Mouse (Mus musculus): ENCODE results near the gene H1foo. TPM values are rescaled to one million over a fixed set of nuclear protein-coding genes. Genes with fewer than 3 reads are reported as not detected.
A peak's percentile ranks its signal among the peaks of the same experiment; 100 is the strongest.

H1foo gene
- polyA plus RNA-seq, 1 experiment from 2014 or later, result not detected

DNA sequence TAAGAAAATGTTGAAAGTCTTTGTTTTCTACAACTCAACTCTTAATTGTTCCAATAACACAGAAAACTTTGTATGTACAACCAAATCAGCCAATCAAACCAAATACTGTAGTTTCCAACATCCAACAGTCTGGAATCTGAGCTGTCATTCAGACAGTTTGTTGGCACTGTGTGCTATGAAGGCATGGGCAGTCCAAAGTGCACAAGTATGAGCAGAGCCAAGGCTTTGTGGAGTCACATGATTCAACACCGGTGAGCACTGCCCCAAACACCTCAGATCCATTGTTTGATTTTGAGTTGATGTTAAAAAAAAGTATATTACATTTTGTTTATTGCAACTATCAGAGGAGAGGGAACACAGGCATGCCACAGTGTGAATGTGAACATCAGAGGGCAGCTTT, 4.1 kb upstream of the H1foo start:
- H3K4me3 ChIP-seq (ENCODE audit: inconsistent target), result no peak overlapping the region
- WGBS (ENCODE audit: missing documents), result 100% methylated on average over 1 of the region's 1 CpGs
- H3K79me2 ChIP-seq (ENCODE audit: inconsistent target), result no peaks in the 10 kb centered on the region
- no peaks in the 10 kb centered on the region for H3K36me3 ChIP-seq (ENCODE audit: inconsistent target)
- H3K27ac ChIP-seq, result no peak overlapping the region

DNA sequence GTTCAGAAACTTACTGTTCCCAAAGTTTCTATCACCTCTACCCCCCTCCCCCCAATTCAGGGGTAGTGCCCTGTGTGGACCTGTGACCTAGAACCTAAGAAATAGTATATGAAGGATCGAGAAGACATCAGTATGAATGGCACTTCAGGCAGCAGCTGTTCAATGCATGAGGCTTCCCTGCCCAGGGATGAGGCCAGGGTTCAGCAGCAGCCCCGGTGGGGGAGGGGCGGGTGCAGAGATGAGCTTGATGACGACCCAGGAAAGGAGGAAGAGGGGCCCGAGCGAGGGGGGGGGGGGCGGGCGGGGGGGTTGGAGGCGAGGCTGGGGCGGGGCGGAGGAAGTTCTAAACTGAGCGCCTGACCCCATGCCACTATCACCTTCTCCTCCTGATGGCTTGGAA, 3.6 kb upstream of the H1foo start:
- Histone ChIP-seq H3K4me3 (ENCODE audit: inconsistent target) (no peak overlapping the region), H3K79me2 (ENCODE audit: inconsistent target) (no peaks in the 10 kb centered on the region), H3K36me3 (ENCODE audit: inconsistent target) (no peaks in the 10 kb centered on the region), H3K27ac (no peak overlapping the region)
- WGBS (ENCODE audit: missing documents), result 40% methylated on average over 3 of the region's 12 CpGs

DNA sequence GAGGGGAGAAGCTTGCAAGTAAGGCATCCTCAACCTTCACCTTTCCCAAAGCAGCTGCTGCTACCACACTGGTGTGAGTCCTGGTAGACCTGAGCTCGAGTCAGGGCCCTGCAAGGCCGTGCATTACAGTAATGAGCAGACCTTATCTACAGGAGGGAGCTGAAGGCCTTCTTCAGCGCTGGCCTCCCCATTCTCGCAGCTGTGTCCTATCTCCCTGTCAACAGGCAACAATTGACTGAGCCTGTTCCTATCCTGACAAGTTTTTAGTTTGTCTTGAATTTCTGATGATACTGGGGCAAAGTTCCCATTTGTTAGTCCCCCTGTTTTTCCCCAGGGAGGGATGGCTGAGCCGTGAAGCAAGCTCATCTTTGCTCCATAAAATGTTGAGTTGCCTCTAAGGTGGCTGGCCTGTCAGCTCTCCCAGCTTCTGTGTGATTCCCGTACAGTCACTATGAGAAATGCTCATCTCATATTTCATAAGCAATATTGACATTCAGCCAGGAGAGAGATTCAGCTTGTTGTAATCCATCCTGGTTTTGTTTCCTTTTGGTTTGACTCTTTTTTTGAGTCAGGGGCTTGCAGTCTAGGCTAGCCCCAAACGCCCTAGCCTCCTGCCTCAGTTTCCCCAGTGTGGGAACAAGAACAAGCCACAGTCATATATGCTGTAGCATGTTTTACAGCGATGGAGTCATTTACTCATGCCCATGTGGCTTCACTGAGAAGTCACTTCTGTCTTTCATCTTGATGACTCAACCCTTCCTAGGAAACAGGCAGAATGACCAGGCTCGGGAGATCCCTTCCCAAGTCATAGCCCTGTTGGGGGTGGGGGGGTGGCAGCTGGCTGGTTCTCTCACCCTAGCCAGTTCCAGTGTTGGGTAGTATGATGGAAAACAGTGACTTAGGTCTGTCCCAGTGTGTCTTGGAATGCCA, 975 bp upstream of the H1foo start:
- no peaks in the 10 kb centered on the region for H3K79me2 ChIP-seq (ENCODE audit: inconsistent target)
- H3K27ac ChIP-seq, result peak overlapping the region; percentile 21
- no peak overlapping the region for H3K4me3 ChIP-seq (ENCODE audit: inconsistent target)
- 74% methylated on average over 9 of the region's 9 CpGs for WGBS (ENCODE audit: missing documents)
- H3K36me3 ChIP-seq (ENCODE audit: inconsistent target), result no peaks in the 10 kb centered on the region

DNA sequence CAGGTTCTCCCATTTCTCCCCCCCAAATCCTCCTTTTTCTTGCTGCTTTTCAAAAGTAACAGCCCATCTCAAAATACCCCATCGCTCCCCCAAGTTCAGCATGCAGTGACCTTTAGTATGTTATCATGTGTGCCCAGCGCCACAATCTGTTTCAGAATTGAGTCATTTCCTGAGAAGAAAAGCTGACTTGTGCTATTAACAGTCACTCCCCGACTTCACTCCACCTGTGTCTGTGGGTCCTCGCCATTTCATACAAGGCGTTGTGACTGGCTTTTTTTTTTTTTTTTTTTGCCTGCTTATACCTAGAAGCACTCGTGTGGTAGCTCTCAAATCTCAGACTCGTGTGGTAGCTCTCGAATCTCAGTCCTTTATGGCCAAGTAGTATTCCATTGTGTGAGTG, 895 bp downstream of the H1foo start:
- WGBS (ENCODE audit: missing documents), result 70% methylated on average over 6 of the region's 8 CpGs

DNA sequence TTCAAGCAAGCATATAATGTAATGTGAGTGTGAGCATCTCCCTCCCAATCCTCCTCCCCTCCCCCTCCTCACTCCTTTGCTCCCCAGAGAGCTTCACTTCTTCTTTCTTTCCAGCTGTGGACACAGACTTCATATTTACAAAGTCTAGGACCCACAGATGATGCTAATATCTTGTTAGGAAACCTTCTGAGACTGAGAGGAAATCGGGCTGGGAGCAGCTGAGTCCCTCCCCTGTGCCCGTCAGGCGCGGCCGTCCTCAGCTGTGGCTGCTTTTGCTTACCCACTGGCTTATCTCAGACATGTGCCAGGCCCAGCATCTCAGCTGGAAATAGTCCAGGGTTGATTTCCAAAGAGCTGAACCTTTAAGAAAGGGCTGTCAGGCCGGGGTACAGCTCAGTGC, 1.7 kb downstream of the H1foo start:
- H3K79me2 ChIP-seq (ENCODE audit: inconsistent target), result no peaks in the 10 kb centered on the region
- 0 out of 2 replicates have a peak overlapping the region, but pooled peaks have one; percentile 4 for H3K27ac ChIP-seq
- 18% methylated on average over 6 of the region's 6 CpGs for WGBS (ENCODE audit: missing documents)
- no peaks in the 10 kb centered on the region for H3K36me3 ChIP-seq (ENCODE audit: inconsistent target)
- H3K4me3 ChIP-seq (ENCODE audit: inconsistent target), result no peak overlapping the region

More for the DNA sequence above, 895 bp downstream of the H1foo start:
- no peaks in the 10 kb centered on the region for H3K36me3 ChIP-seq (ENCODE audit: inconsistent target)
- no peaks in the 10 kb centered on the region for H3K79me2 ChIP-seq (ENCODE audit: inconsistent target)
- 0 out of 2 replicates have a peak overlapping the region, but pooled peaks have one; percentile 4 for H3K27ac ChIP-seq
- H3K4me3 ChIP-seq (ENCODE audit: inconsistent target), result no peak overlapping the region

DNA sequence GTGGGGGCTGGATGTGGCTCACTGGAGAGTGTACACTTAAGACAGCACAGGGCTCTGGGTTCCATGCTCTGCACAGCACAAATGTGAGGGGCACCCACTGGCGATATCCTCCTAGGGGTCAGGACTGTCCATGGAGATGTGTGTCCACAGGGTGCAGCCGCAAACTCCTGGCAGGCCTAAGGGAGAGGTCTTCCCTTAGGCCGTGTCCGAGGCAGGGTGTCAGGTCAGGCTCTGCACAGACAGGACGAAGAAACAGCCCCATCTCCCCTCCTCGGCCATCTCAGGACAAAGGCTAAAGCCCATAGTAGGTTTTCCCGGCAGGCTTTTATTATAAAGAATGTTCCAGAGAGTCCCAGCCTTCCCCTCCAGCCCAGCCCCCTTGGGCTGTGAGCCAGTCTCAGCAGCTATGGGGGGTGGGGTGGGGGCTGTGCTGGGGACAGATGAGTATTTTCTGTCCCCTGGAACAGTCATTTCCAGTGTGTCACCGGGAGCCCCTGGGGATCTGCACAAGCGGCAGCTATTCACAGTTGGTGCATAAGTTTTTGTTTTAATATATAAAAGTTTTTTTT, 9.9 kb downstream of the H1foo start:
- WGBS (ENCODE audit: missing documents), result 95% methylated on average over 9 of the region's 9 CpGs
- no peaks in the 10 kb centered on the region for H3K79me2 ChIP-seq (ENCODE audit: inconsistent target)
- no peak overlapping the region for H3K4me3 ChIP-seq (ENCODE audit: inconsistent target)
- H3K27ac ChIP-seq, result no peak overlapping the region
- H3K36me3 ChIP-seq (ENCODE audit: inconsistent target), result peaks cover 55% of the 10 kb centered on the region

DNA sequence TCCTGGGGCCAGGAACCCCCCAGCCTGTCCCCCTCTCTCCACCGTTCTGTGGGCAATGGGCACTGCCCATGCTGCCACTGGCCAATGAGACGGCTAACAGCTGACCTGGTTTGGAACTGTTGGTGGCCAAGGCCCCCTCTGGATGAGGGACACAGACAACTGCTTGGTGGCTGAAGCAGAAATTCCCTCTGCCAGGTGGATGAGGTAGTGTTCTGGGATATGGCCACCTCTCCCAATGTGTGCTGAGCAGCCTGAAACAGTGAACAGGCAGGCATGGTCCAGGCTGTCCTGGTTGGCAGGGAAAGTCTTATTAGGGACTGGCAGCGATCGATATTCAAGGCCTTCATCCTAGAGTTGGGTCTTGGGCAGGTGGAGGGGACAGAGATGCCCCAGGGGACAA, 10.4 kb downstream of the H1foo start:
- H3K27ac ChIP-seq, result no peak overlapping the region
- no peaks in the 10 kb centered on the region for H3K79me2 ChIP-seq (ENCODE audit: inconsistent target)
- no peak overlapping the region for H3K4me3 ChIP-seq (ENCODE audit: inconsistent target)
- WGBS (ENCODE audit: missing documents), result 94% methylated on average over 4 of the region's 4 CpGs
- peaks cover 61% of the 10 kb centered on the region for H3K36me3 ChIP-seq (ENCODE audit: inconsistent target)

DNA sequence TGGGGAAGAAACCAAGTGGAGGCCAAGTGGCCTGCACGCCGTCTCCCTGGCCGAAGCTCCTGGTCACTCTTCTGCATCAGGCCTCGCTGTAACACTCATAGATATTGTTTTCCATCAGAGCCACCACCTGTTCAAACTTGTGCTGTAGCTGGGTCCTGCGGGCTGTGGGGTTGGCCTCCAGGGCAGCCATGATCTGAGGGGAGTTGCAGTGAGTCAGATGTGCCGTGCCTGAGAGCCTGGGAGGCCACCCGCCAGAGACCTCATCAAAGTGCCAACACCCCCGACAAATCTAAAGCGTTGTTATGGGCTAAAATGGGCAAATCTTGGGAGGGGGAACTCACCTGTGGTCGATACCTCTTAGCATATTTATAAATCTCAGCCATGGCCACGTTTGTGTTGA, 10.9 kb downstream of the H1foo start:
- H3K36me3 ChIP-seq (ENCODE audit: inconsistent target), result peaks cover 65% of the 10 kb centered on the region
- no peak overlapping the region for H3K4me3 ChIP-seq (ENCODE audit: inconsistent target)
- H3K79me2 ChIP-seq (ENCODE audit: inconsistent target), result no peaks in the 10 kb centered on the region
- WGBS (ENCODE audit: missing documents), result 96% methylated on average over 10 of the region's 11 CpGs
- no peak overlapping the region for H3K27ac ChIP-seq

DNA sequence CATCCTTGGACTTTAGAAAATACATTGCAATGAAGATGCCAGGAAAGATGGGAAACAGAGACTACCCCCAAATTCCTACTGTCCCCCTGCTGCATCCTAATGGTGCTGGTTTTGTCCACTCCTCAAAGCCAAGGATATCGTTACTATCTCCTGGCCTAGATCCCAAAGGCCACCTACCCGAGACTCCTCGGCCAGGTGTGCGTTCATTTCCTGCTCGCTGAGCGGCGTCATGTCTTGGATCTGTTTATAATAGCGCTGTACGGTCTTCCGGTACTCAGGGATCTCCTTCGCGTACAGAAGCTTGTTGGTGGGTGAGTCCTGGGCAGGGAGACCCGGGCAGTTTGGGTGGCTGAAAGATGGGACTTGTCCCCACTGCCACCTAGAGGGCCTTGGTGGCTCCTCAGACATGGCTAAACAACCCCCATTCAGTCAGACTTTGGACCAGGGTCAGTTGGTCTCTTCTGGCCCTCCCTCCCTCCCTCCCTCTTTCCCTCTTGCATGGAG, 11.7 kb downstream of the H1foo start:
- H3K4me3 ChIP-seq (ENCODE audit: inconsistent target), result no peak overlapping the region

DNA sequence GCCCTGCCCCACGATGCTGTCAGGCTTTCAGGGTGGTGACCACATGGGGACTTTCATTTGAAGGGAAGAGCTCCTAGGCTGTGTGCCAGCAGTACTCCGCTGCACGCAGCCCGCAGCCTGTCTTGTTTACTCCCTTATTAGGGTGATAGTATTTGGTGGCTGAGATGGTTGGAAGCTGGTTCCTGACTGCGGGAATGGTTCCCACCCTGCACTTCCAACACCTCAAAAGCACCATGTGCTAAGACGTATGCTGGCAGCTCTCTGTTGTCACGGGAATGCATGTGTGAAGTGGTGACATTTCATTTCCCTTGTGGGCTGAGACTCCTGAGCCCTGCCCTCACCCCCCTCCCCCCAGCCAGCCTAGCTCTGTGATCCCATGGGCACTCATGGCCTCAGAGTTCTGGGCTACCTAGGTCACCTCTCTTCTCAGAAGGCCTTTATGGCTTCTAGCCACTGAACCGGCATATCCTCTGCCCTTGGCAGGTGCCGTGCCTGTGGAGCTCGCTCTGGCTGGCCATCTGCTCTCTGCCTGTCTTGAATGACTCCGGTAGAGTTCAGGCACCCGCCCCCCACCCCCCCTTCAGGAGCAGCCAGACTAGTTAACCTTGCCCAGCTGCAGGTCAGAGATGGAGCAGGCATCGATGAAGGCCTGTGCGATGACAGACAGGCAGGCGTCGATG, 12.3 kb downstream of the H1foo start:
- Histone ChIP-seq H3K4me3 (ENCODE audit: inconsistent target) (no peak overlapping the region), H3K27ac (no peak overlapping the region), H3K79me2 (ENCODE audit: inconsistent target) (no peaks in the 10 kb centered on the region), H3K36me3 (ENCODE audit: inconsistent target) (peaks cover 79% of the 10 kb centered on the region)
- WGBS (ENCODE audit: missing documents), result 74% methylated on average over 16 of the region's 16 CpGs

More for the DNA sequence above, 11.7 kb downstream of the H1foo start:
- peaks cover 73% of the 10 kb centered on the region for H3K36me3 ChIP-seq (ENCODE audit: inconsistent target)
- H3K79me2 ChIP-seq (ENCODE audit: inconsistent target), result no peaks in the 10 kb centered on the region
- no peak overlapping the region for H3K27ac ChIP-seq
- 88% methylated on average over 13 of the region's 13 CpGs for WGBS (ENCODE audit: missing documents)

DNA sequence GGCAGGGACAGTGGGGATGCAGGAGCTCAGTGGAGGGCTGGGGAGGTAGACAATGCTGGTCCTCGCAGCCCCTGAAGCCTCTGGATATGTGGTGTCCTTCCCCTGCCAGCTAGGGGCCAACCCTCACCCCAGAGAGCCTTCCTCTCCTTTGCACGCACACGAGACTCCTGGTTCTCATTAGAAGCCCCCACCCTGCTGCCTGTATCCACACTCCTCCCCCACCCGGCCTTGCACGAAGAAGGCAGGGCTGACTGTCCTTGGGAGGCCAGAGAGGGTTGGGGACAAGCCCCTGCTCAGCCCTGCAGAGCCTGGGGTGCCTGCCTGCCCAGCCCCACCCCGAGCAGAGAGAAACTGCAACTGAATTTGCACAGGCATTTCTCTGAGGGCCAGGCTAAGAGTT, 12.9 kb downstream of the H1foo start:
- H3K27ac ChIP-seq, result no peak overlapping the region

DNA sequence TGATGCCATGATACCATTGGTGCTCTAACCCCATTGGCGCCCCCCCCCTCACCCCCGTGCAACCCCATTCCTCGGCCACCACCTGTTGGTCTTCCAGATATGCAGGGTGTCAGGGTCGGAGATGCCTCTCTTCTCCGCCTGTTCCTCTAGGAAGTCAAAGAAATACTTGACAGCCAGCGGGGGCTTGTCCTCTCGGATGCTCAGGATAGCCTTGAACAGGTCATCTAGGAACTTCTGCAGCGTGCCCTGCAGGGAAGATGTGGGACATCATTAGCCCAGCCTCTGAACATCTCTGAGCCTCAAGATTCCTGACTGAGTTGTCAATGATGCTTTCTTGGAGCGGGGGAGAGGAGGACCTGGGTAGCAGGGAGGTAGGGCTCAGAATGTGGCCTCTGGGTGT, 13.7 kb downstream of the H1foo start:
- WGBS (ENCODE audit: missing documents), result 97% methylated on average over 9 of the region's 9 CpGs
- peaks cover 92% of the 10 kb centered on the region for H3K36me3 ChIP-seq (ENCODE audit: inconsistent target)
- H3K79me2 ChIP-seq (ENCODE audit: inconsistent target), result no peaks in the 10 kb centered on the region
- no peak overlapping the region for H3K4me3 ChIP-seq (ENCODE audit: inconsistent target)
- no peak overlapping the region for H3K27ac ChIP-seq

More for the DNA sequence above, 12.9 kb downstream of the H1foo start:
- peaks cover 85% of the 10 kb centered on the region for H3K36me3 ChIP-seq (ENCODE audit: inconsistent target)
- no peaks in the 10 kb centered on the region for H3K79me2 ChIP-seq (ENCODE audit: inconsistent target)
- WGBS (ENCODE audit: missing documents), result 98% methylated on average over 6 of the region's 6 CpGs
- no peak overlapping the region for H3K4me3 ChIP-seq (ENCODE audit: inconsistent target)

DNA sequence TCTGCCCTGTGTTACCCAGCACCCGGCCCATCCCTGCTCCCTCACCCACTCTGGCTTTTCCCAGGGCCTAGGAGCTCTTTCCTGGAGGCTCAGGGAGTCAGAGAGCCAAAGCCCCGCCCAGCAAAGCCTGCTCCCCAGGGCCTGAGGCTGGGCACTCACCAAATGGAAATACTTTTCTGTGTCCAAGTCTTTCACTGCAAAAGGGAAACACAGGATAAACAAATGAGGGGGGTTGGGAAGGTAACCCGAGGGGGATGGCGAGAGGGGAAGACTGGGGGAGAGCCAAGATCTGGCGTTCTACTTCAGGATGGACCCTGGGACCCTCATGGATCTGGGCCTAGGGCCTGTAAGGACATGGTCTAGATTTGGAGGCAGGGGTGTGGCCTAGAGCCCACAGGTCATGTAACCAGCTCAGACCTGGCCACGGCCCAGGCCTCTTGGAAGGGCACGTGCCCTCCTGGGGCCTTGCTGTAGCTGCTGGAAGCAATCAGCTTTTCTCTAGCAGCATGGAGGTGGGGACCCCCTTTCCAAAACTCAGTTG, 14.5 kb downstream of the H1foo start:
- Histone ChIP-seq H3K27ac (no peak overlapping the region), H3K79me2 (ENCODE audit: inconsistent target) (no peaks in the 10 kb centered on the region), H3K4me3 (ENCODE audit: inconsistent target) (no peak overlapping the region), H3K36me3 (ENCODE audit: inconsistent target) (peaks cover 97% of the 10 kb centered on the region)
- 96% methylated on average over 7 of the region's 7 CpGs for WGBS (ENCODE audit: missing documents)

DNA sequence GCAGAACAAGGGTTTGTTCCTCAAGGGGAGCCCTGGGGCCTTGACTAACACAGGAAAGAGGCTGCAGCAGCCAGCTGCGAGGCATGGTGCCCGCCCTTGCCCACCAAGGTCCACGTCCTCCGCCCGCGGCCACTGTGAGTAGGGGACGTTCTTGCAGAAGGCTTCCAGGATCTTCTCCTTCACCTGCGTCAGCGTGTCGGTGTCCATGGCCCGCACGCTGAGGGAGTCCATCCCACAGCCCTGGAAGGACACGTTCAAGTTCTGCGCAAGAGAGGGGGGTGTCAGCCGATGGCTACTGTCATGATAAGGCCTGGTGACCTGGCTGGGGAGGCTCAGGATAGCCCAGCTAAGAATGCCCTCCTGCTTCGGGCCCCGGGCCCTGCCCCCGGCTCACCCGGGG, 15.6 kb downstream of the H1foo start:
- Histone ChIP-seq H3K4me3 (ENCODE audit: inconsistent target) (no peak overlapping the region), H3K36me3 (ENCODE audit: inconsistent target) (peaks cover 96% of the 10 kb centered on the region), H3K79me2 (ENCODE audit: inconsistent target) (no peaks in the 10 kb centered on the region), H3K27ac (no peak overlapping the region)
- WGBS (ENCODE audit: missing documents), result 99% methylated on average over 19 of the region's 19 CpGs
